Mouse (Mus musculus) frontal cortex, postnatal 14 days (tissue): ENCODE measurements around the gene Cbl.

Experiments used
- DNase-seq, 2 experiments: peaks; one replicate each; pipeline ENCODE4 v3.0.0; 2022; ENCODE audit warnings: low spot score in 2 of 2

Gene Cbl

DNA sequence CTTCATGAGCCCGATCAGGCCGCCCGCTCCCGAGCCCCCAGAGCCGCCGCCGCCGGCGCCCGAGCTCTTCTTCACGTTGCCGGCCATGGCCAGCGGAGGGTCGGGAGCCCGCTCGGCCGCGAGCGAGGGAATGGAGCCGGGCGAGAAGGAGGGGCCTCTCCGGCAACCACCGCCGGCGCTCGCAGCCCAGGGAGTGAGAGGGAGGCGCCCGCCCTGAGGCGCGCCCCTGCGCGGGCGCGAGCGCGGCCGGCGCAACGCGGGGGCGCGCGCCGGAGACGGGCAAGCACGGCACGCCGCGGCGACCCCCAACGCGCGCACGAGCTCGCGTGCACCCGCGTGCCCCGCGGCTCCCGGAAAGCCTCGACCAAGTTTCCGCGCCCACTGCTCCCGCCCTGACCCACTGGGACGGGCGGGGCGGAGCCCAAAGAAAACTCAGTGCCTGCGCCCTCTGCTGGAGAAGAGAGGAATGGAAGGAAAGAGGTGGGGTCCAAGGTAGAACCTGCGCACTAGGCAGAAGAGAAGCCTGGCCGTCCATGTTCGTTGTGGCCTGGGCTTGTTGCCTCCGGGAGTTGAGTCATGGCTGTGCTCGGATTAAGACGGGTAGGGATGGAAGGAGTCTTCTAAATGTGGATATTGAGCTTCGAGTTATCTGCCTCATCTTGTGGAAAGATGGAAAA lies at the start of gene Cbl:
Gene Cbl, minus strand, starts transcription at position 248 of the 677 bp plus-strand sequence.
- DNase-seq, result peak; percentile 98 to 99

- DNase-seq, result no peak
Observed at GRCm38 (mm10) chr9:44283183-44283582, 49.3 kb upstream of the Cbl start.

DNA sequence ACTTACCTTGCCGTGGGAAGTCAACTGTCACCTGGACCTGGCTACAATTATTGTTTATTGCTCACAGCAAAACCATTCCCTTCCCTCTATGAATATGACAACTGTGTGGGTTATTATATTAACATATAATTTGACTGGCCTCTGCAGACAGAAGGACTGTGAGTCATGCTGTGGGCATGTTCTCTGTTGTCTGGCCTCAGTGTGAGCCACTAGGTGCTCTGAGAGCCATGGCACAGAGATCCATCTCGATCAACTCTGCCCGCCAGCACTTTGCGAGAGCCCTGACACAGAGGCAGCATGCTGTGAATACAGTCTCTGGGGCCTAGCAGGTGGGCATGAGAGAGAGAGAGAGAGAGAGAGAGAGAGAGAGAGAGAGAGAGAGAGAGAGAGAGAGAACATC lies 36.1 kb upstream of the Cbl start:
- DNase-seq, result no peak

- no peak for DNase-seq
Observed at GRCm38 (mm10) chr9:44269077-44269476, 35.2 kb upstream of the Cbl start.

DNA sequence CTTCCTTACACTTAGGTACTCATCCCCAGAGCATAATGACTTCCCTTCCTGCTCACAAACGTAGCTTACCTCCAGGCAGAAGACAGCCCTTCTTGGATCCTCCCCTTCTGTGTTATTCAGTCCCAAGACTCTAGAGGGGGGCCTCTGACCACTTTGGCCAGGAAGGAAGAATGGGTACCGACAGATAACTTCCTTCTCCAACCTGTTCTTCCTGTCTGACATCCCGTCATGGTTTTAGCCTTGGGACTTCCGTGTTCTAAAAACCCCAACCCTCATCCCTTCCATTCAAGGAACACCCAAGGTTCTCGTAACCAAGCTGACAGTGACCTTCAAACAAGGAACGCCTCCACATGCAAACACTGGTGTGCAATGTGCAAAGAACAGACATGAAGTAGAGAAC lies 34.6 kb upstream of the Cbl start, which contains the start of gene Nlrx1:
Gene Nlrx1, minus strand, starts transcription at position 168 of the 400 bp plus-strand sequence.
- no peak for DNase-seq

DNA sequence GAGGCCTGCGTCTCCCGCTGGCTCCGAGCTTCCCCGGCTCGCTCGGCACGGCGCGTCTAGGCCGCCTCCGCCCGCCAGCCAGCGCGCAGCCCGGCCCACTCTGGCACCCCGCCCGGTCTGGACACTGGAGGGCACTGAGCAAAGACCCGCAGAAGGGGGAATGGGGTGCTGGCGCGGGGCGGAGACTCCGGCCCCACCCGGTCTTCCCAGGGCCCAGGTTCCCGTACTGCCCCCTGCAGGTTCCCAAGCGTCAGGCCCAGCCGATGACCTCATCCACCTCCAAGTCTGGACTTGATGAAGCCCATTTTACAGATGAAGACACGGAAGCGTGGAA lies 34.1 kb upstream of the Cbl start:
- DNase-seq, result peak; percentile 66 to 73

DNA sequence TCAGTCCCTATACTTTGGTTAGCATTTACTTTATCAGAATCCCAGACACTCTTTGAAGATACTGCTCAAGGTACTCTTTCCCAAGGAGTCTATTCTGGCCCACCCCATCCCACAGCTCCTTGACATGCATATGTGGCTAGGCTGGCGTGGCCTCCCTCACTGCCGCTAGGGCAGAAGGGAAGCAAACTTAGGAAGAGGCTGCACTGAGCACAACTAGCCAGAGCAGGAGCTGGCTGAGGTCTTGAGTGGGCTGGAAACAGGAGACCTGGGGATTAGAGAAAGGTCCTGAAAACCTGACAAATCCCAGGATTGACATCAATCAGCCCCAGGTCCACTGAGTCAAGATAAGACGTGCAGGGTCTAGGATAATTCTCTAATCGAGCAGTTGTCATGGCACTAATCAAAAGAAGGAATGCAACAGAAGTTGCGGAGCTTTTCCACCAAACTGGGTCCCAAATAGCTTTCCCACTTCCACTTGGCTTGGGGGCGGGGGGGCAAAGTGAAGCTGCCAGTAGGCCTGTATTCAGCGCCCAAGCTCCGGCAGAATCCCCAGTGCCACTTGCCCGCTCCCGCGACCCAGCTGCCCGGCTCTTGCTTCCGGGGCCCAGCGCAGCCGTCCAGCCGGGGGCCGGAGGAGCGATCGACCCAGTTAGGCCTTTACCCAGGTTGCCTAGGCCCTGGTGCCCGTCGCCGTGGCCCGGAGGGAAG lies 33.6 kb upstream of the Cbl start:
- DNase-seq, result no peak

DNA sequence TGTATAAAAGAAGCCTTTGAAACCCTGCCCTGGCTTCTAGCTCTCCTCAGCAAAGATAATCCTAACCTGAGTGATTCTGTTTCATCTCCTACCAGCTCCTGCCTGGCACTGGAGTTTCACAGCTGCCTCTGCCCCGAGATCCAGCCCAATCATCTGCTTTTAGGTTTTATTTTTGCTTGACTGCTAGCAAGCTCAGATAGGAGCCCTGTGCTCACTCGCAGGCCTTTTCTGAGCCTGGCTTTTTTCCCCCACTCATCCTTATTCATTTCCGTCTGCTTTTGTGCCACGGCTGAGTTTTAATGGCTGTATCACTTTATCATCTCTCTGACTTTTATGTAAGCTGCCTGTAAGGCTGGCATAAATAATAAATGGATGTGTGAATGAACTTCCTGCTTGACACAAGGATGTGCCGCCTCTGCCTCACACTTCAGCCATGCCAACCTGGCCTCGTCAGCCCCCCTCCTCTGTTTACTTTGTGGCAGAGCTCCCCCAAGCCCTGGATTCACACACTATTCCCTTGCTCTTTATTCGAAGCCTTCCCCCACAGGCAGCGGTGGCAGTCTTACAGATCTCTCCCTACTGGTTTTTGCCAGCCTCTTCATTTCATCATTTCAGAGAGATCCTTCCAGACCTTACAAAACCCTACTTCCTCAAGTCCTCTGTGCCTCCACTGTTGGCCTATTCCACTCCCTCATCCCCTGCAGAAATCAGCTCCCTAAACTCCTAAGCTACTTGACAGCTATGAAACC lies 32.8 kb upstream of the Cbl start:
- peak in 1 of 2 experiments; percentile 27 for DNase-seq

DNA sequence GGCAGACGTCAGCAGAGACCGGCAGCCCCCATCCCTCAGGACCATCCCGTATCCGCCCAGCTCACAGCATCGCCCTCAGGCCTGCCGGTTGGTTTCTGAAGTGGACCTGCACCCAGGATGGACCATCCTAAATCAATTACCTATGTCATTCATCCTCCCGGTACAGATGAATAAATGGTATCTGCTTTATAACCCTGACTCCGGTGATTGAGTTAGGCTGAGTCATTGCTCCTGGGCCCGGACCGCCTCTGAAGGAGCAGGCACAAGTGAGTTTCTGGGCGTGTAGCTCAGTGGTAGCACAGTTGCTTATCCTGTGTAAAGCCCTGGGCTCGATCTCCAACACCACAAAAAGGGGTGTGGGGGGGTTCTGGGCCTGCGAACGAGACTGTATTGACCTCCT lies 27.5 kb upstream of the Cbl start:
- no peak for DNase-seq

- no peak for DNase-seq
Observed at GRCm38 (mm10) chr9:44259014-44259413, 25.2 kb upstream of the Cbl start.

DNA sequence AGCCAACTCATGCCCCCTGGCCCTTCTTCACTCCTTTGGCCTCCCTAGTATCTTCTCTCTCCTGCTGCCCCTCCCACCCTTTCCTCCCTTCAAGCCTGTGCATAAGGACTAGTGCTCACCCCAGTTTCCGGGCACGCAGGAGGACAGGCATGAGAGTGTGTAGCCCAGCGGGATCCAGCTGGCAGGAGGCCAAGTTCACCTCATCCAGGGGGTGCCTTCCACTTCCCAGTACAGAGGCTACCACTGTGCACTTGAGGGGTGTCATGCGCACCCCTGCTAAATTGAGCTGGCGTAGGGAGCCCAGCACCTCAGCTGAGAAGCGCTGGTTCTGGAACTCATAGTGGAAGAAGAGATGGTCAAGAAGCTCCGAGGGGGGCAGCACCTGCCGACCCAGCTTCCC lies 22.4 kb upstream of the Cbl start:
- no peak for DNase-seq

DNA sequence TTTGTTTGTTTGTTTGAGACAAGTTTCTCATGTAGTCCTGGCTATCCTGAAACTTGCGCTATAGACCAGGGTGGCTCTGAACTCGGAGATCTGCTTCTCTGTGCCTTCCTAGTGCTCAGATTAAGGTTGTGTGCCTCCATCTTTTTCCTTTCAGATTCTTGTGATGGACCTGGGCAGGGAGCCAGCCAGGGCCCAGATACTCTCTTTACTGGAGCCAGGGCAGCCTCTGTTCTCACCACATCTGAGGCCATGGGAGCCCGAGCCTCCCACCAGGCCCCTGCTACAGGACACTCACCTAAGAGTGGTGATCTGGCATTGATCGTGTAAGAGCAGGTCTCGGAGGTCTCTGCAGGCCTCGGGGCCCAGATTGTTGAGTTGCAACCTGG lies 21.3 kb upstream of the Cbl start:
- no peak for DNase-seq

GRCm38 (mm10) chr9:44254508-44255135 lies 20.8 kb upstream of the Cbl start:
- DNase-seq, result no peak

DNA sequence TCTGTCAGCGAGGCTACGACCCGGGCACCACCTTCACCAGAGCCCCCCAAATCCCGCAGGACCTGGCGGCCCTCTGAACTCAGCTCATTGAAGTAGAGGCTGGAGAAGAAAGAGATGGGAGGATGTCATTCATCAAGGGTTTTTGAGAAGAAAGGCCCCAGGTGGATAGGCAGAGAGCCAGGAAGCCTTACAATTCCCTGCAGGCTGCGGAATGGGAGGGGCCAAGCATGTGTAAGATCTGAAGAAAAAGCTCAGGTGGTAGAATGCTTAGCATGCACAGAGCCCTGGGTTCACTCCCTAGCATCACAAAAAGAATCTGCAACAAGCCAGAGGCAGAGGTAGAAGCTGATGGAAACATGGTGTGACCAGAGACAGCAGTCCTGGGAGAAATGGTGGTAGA lies 19.6 kb upstream of the Cbl start:
- no peak for DNase-seq

- no peak for DNase-seq
Observed at GRCm38 (mm10) chr9:44251314-44251713, 17.5 kb upstream of the Cbl start, which contains the start of gene Pdzd3. Gene Pdzd3, minus strand, starts transcription at chr9:44251471.

- DNase-seq, result no peak
Observed at GRCm38 (mm10) chr9:44250445-44250844, 16.6 kb upstream of the Cbl start.

DNA sequence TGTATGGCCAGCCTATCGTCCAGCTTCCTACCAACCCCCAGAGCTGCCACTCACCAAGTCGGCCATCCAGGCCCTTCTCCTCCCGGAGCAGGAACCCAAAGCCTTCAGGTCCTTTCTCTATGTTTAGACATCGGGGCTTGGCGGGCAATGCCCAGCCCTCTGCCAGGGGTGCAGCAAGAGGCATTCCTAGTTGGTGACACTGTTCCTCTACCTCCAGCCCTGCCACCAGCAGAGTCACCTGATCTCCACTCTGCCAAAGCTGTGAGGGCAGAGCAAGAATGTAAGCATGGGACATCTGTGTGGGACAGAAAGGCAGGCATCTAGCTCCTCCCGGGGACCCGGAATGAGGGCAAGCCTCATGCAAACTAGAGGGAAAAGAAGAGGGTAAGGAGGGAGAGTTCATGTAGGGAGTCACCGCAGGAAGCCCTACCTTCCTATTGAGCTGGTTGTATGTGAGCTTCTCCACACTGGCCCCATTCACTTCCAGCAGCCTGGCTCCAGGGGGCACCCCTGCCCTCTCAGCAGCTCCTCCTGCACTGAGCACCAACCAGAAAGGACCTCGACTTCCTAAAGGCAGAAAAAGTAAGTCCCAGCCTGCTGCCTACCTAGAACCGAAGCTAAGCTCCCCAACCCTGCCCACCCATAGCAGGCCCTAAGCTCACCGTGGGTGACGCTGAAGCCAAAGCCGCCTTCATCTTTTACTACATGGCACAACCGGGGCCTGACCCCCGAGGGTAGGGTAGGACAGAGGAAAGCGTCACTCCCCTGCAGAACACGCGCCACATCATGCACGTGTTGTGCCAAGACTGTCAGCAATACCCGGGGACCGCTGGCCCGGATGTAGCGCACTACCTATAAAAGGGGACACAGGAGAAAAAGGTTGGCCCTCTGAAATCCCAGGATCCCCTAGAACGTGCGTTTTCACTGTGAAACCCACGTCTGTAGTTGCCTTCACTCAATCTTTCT lies 15.6 kb upstream of the Cbl start:
- DNase-seq, result peak in 1 of 2 experiments; percentile 59

DNA sequence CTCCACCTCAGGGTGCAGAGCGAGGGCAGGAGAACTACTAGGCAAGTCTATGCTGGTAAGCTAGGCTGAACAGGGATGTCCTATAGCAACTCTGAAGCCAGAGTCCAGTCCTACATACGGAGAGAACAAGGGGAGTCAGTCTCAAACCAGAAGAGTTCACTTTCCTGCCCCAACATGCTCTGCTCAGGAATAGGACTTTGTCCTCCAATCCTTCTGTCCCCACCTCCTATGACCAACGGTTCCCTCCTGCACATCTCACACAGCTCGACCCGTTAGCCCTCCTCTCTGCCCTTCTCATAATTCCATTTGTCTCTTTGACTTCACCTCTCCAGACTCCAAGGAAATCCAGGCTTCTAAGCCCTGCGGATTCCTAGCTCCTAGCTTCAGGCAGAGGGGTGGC lies 14.1 kb upstream of the Cbl start:
- no peak for DNase-seq

DNA sequence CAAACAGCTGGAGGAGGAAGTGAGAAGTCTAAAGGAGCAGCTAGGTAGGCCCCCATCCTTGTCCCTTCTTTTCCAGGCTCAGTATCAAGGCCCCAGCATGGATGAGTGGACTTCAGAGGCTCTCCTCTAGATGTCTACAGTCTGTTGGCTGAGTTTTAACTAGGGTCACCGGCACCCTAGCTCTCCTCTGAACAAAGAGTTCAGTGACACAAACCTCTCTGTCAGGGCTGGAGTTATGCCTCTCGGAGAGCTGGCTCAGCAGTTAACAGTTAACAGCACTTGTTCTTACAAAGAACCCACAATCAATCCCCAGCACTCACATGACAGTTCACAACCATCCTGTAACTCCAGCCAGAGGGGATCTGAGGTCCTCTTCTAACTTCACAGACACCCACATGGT lies 9.8 kb upstream of the Cbl start:
- no peak for DNase-seq

DNA sequence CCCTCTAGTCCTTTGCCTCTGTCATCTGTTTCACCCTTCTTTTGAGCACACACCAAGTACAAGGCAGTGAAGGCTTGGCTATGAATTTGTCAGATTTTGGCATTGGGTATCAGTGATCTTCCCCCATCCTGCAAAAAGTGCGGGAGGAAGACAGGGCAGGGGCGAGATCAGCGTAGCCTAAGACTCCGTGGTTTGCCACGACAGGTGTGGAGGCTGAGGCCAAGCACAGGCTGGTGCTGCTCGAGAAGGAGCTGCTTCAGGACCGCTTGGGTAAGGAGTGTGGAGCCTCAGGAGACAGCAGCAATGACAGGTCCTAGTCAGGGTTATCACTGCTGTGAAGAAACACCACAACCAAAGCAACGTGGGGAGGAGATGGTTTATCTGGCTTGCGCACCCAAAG lies 7.6 kb upstream of the Cbl start:
- DNase-seq, result no peak

- no peak for DNase-seq
Observed at GRCm38 (mm10) chr9:44240911-44241310, 7.1 kb upstream of the Cbl start.
